Mouse (Mus musculus): Measurements from ENCODE around the gene Fgf9.

DNA sequence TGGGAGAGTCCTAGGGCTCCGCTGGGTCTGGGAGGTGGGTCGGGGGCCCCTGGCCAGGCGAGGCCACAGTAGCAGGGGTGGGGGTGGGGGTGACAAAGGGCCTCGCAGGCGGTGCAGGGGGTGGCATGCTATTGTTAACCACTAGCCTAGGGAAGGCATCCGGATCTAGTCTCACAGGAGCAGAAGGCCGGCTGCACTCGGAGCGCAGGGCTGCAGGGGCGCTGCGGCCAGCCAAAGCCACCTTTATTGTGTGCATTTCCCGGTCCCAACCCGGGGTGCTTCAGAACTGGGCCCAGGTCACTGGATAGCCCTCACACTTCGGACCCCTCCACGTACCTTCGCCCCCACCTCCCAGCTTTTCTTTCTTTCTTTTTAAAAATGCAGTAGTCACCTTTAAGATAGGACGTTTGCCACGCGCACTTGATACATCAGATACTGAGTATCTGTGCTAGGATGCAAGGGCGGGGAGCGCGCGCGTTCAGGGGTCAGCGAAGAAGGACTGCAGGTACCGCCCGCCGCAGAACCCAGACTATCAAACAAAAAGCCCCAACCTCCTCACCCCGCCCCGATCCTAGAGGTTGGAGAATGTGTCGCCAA lies 5.2 kb downstream of the Fgf9 start:
- TF ChIP-seq CTCF (IDR thresholded peaks at IDR 0.05; ENCODE audit: borderline replicate concordance, insufficient read depth, low read depth, low read length), result no peak
- TF ChIP-seq POLR2A (IDR thresholded peaks at IDR 0.05; ENCODE audit: borderline replicate concordance, insufficient read depth, low read length), result no peak

Data from cerebellum, adult 2 months (tissue).